Mouse (Mus musculus): ENCODE results near the gene AI413582.

The AI413582 gene

GRCm38 (mm10) chr17:27518700-27519595 is 46.6 kb downstream of the AI413582 start:
- no peak for DNase-seq (ENCODE audit: low read depth, low spot score)

GRCm38 (mm10) chr17:27518296-27518695 is 47.3 kb downstream of the AI413582 start:
- no peak for DNase-seq (ENCODE audit: low read depth, low spot score)

GRCm38 (mm10) chr17:27513916-27514762 is 51.4 kb downstream of the AI413582 start:
- no peak for DNase-seq (ENCODE audit: low read depth, low spot score)
